Mouse (Mus musculus) lung, postnatal 4 days (tissue): Measurements from ENCODE around the gene Irf2bp2.
"Not testable (repeated sequence)": the region's sequence is repeated elsewhere in the genome, so short reads cannot be mapped to it uniquely, and the experiment has no call there.

Experiments
- DNase-seq, 2 experiments: peaks; one replicate each; pipeline ENCODE4 v3.0.0; 2021

Gene Irf2bp2

DNA sequence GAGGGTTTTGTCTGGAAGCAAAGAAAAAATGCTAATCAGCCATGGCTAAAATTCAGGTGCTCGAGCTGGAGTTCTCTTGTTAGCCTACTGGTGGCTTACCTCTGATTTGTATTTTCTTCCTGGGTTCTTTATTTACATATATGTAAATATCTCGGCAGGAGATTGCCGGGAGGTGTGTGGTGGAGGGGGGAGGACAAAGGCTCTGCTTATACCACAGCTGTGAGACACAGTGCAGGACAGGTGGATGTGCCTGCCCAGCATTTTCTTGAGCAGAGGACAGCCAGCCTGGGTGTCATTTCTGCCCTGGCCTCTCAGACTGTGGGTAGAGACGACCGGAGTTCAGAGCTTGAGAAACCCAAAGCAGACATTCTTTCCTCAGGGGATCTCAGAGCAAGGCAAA, 7.5 kb upstream of the Irf2bp2 start:
- no peak for DNase-seq

DNA sequence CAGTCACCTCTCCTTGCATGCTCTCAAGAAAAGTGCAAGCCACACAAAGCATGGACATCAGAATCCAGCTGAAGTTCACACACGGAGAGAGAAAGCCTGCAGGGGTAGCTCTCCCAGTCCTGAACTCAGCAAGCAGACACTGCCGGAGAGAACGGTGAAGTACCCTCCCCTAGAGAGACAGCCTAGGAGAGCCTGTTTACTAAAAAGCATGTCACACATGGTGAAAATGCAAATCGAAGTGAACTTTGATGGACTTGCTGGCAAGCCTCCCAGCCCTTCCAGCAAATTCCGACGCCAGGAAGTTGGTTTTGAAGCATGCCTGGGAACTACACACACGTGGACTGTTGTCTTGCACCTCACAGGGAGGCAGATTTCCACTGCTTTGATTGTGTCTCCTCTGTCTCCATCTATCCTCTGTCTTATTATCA, 7.0 kb upstream of the Irf2bp2 start:
- DNase-seq: peak; percentile 56 to 79

DNA sequence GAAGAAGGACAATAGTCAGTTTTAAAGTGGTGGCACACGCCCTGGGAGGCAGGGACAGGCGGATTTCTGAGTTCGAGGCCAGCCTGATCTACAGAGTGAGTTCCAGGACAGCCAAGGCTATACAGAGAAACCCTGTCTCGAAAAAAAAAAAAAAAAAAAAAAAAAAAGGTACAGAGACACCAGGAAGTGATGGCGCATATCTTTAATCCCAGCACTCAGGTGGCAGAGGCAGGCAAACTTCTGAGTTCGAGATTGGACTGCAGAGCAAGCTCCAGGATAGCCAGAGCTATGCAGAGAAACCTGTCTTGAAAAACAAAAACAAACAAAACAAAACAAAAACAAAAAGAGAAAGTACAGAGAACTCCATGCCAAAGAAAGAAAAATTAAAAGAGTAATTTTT, 6.6 kb upstream of the Irf2bp2 start:
- DNase-seq: not testable (repeated sequence)

DNA sequence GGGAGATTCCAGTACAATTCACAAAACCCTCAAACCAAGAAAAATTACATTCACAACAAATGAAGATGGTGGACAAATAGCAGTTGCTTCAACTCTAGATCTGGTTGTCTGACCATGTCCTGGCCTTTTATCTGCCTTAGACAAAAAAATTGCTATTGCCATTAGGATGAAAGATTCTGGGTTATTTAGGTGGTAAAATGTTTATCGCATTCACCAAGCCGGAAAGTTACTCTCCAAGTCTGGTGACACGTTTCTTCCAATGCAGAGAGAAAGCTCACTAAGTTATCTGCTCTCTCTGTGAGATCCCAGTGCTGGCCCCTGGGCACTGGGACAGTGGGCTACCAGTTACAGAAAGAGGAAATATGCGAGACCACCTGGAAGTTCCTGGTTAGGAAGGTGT, 5.5 kb upstream of the Irf2bp2 start:
- DNase-seq: no peak

DNA sequence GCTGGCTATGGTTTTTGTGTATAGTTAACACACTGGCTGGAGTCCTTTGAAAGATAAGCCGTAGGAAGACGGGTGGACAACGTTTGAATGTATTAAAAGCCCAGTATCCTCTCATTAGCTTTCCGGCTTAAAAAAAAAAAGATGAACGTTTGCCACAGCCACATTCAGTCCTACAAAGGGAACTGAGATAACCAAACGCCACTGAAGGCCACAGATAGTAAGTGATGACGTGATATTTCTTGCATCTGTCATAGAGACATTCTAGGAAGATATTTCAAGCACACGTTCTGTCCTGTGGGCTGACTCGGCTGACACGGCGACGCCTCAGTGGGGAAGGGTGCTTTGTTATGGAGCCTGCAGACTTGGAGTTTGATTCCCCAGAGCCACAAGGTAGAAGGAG, 4.4 kb upstream of the Irf2bp2 start:
- DNase-seq: no peak

DNA sequence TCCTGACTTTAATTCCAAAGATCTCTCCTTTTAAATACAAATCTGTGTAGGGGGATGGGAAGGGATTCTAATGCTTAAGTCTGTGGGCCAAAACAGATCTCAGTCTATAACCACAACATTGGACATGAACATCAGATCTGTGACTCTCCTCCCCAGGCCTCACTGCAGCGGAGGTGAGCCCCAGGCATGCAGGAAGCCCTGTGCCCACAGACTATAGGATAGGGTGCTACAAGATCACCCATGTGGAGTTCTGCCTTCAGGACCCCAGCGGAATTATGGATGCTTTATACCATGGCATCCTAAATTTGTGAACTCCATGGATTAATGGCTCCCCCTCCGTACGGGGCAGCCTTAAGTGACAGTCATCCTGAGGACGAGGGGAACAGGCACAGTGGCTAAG, 2.9 kb upstream of the Irf2bp2 start:
- DNase-seq: peak in 1 of 2 experiments; percentile 20

DNA sequence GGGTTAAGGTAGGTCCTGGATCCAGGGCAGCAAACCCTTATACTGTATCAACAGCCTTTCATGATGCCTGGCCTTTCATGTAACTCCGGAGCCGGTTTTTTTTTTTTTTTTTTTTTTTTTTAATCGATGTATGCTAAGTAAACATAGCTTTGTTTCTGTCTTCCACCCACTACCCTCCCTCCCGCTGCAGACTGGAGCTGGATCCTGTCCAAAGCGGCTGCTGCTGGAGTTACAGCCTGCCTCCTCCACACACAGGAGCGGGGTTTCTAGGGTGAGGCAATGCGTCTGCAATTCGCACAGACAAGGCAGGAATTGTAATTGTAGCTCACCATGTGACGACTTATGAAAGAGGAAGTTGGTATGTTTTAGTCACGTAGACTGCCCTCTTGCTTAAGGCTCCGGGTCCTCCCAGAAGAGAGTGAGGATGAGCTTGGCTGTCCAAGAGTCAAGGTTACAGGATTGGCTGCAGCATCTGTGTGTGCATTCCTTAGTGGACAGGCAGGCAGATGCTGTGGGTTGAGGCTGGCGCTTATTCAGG, 2.4 kb upstream of the Irf2bp2 start:
- DNase-seq: peak; percentile 93 to 96

DNA sequence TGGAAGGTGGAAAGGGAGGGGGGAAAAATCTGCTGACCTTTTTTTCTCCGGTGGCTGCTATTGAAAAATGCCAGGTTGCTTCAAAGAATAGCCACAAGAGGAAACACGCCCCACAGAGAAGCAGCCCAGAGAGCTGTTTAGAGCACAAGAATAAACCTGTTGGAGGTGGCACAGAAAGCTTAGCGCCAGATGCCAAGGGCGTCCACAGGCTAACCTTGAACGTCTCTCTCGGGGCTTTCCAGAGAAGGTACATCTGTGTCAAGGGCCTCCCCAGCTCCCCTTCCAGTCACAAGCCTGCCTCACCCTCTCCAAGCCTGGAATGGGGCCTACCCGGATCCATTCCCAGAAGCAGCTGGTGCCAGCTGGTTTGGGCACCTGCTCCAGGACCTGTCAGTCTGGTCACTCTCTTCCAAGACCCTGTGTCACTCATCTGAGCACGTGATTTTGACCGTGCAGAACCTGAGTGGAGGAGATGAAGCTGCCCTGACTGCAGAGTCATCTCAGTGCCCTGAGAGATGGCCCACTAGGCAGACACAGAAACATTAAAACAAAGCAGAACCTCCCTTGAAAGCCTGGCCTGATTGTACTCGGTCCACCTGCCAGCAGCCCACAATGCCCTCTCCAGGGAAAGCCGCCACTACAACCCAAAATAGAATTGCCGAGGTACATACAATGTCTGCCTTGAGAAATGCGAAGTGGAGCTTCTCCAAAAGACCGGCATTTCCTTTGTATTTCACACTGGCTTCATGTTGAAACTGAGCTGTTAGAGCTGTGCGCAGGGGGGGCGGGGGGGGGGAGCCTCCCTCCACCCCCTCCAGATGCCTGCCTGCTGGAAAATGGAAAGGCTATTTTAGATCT, 1.6 kb upstream of the Irf2bp2 start:
- peak; percentile 71 to 88 for DNase-seq

DNA sequence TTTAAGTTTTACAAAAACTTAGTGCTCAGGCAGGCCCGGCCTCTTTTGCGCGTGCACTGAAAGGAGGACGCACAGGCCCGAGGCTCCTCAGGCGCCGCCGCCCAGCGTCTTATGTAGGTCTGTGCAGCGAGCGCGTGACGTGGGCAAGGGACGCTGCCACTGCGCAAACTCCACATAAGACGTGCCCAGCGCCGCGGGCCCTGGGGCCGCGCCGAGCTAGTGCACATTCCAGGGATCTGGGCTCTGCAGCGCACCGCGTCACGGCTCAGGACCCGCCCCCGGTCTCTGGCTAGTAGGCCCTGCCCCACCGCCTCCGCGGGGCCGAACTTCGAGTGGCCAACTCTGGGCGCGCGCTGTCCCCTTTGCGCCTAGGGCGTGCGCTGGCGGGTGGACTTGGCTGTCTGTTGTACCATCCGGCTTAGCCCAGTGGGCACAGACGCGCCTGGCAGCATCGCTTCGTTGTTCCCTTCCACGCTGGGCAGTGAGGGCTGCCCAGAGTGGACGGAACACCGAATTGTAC, 755 bp upstream of the Irf2bp2 start:
- DNase-seq: peak; percentile 99 to 100

DNA sequence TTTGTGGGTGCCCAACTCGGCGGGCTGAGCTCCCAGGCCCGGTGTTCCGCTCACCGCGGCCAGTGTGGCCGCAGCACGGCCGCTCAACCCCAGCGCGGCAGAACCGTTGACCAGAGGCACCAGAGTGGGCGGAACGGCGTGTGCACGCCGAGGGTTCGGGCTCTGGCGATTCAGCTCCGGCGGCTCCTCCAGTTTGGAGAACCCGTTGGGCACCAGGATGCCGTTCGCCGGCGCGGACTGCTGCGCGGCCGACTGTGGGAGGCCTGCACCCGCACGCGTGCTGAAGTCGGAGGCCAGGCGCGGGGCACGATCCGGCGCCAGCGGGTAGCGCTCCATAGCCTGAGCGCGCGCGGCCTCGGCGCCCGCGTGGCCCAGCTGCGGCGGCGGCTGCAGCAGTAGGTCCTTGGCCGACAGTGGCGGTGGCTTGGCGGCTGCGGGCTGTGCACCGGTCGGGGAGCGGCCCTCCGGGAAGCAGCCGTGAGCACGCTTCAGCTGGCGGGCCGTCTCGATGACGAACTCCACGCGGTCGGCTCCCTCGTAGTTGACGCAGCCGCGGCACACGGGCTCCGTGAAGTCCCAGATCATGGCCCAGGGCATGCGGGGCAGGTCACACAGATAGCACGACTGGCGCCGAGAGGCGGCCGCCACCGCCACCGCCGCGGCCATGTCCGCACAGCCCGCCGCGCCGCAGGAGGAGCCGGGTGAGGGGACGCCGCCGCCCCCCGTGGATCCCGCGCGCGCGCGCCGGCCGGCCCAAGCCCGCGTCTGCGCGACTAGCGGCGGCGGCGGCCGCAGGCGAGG, 815 bp downstream of the Irf2bp2 start:
- DNase-seq: peak; percentile 63 to 65

DNA sequence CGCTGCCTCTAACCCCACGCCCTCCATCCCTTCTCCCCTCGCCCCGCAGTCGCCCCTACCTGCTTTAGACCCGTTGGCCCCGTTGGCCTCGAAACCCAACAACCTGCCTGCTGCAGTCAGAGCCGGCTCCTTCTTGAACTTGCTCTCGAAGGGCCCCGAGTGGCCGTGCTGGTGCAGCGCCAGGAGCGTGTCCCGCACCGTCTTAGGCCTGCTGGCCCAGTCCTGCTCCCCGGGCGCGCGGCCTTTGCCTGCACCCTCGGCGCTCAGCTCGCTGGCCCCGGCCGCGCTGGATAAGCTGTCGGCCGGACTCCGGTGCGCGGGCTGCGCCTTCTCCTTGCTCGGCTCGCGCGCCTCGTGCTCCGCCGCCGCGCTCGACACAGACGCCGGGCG, 1.4 kb downstream of the Irf2bp2 start:
- peak; percentile 64 to 67 for DNase-seq

DNA sequence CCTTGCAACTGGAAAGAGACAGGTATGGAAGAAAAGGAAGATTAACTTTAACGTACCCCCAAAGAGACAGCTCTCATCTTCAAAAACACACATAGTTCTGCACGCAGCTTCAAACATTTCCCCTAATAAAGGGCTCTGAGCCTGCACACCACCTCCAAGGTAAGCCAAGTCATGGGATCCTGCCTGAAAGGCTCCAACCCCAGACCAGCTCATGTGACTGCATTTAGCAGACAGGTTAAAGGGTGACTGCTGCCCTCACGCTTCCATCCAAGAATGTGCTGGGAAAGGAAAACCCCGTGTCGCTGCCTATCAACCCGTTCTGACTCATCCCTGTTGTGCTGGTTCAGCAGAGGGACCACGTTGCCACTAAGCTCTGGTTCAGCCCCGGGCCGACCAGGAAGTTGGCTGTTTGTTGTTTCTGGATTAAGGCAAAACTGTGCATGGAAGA, 1.9 kb downstream of the Irf2bp2 start:
- peak; percentile 69 to 72 for DNase-seq

DNA sequence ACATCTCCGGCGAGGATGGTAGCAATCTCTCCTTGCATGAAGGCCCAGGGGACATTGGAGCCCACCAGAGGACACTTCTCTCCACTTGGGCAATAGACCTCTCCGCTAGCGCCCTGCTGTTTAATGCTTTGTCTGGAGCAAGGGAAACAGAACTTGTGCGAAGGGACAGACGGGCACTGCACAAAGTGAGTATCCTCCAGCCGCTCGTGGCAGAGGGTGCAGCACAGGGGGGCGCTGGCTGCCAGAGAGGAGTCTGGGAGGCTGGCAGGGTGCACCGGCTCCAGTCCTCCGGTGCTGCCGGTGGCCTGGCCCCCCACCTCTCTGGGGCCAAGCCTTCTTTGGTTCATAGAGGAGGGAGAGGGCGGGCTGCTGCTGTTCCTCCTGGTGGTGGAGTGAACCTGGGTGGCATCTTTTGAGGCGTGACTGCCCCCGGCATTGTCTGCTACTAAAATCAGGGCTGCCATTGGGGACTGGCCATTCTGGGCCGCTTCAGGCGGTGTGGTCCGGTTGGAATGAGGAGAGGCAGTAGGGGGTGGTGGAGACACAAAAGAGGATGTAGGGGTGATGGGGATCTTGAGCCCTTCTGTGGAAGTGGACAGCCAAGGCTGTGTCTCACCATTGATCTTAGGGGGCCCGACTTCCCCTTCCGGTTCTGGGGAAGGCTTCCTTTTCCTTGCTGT, 2.5 kb downstream of the Irf2bp2 start:
- peak; percentile 67 to 70 for DNase-seq

DNA sequence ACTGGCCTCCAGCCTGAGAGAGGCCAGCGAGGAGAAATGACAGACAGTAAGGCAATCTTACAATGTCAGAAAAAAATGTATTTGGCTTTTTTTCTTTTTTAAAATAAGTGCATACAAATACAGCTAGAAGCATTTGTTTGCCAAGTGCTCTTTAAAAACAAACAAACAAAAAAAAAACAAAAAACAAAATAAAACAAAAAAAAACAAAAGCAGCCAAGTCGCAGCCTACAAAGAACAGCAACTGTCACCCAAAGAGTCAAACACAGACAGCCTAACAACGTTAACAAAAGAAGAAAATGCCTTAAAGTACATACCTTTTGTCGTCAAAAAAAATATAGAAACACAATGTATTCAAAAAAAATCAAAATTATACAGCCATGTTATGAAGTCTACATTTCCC, 3.2 kb downstream of the Irf2bp2 start:
- no peak for DNase-seq

DNA sequence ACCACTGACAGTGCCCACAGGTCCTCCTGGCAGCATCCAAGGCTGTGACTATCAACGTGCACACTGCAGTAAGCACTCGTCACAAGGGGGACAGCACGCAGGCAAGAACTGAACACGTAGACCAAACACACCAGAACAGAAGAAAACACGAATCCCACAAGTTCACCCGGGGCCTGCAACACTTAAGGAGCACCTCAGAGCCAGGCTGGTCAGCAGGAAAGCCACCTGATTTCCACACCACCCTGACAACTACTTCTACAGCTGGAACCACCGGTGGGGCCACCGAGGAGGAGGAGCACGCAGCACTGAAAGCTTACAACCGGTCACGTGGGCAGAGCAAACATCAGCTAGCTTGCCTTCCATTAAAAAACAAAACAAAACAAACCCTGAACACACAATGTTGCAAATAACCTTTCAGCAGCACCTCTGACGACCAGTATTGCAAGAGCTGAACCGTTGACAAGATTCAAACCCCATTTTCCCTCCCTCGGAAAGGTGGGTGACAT, 3.7 kb downstream of the Irf2bp2 start:
- DNase-seq: peak; percentile 74 to 80

DNA sequence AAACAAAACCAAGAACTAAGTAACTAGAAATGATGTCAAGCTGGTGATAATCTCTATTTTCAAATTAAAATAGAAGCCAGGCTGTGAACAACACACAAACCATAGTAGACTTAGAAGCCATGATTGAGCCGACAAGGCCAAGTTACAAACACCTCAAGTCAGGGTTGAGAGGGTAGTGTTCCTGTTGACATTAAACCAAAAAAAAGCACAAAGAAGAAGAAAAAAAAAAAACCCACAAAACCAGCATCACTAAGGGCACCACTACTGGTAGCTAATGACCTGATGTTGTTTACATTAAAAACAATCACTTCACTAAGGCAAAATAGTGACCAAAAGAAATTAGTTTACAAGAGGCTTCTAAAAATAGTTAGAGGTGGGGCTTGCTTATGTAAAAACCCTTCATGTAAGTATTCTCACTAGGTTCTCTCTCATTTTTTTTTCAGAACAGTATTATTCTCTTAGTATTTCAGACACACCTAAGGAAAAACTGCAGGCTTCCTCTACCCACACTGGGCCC, 4.2 kb downstream of the Irf2bp2 start:
- DNase-seq: no peak

DNA sequence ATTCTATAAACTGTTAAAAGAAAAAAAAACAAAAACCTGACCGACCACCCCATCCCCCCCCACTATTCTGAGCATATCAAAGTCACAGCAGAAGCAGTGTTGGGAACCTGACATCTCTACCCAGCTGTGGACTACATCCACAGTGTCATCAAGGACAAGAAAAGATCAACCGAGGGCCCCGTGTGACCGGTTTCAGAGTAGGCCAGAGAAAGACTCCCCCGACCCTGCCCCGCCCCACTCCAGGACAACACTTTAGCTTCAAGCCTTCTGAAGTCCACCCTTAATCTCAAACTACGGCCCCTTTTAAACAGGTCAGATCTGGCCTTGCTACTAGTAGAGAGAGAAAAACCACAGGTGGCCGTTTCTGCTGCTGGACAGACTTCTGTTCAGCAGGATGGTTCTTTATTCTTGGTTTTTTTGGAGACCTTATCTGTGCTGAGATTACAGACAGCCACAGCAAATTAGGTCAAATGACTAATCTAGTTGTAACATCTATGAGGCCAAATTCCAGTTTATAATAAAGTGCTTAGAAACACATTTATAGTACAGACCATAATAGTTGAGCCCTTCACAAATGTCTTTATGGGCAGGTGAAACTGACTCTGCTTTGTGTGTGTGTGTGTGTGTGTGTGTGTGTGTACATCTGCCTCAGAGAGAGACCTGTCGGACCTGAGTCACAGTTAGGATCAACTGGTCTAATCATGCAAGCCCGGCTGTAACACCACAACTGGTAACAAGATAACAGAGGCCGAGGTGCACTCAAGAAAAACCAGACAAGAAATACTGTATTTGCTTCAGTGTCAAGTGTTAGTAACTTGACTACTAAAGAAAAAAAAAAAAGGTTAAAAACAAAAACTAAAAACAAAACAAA, 4.9 kb downstream of the Irf2bp2 start:
- DNase-seq: no peak

DNA sequence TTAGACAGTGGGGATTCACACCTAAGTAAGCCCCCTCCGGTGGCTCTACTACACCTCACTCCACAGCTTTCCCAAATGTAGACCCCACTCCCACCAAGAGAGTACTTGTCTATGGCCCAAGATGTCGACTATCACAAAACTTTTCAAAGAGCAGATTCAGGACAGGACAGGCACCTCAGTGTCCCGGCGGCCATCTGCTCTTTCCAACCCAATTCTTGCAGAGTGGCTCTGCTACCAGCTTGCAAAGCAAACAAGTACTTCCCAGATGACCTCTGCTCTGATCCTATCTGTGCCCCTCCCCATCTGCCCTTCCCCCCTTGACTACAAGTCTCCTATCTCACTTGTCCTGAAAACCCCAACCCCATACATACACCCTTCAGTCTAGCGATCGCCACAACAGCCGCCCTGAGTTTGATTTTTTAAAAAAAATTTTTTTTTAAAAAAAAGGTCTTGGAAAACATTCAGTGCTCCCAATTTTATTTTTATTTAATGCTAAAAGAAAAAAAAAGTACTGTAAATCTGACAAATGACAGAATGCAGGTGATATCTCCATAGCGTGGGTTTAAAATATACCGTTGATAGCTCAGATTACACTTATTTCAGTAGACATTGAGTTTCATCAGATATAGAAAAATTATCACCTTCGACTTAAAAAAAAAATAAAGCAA, 5.8 kb downstream of the Irf2bp2 start:
- DNase-seq: no peak

DNA sequence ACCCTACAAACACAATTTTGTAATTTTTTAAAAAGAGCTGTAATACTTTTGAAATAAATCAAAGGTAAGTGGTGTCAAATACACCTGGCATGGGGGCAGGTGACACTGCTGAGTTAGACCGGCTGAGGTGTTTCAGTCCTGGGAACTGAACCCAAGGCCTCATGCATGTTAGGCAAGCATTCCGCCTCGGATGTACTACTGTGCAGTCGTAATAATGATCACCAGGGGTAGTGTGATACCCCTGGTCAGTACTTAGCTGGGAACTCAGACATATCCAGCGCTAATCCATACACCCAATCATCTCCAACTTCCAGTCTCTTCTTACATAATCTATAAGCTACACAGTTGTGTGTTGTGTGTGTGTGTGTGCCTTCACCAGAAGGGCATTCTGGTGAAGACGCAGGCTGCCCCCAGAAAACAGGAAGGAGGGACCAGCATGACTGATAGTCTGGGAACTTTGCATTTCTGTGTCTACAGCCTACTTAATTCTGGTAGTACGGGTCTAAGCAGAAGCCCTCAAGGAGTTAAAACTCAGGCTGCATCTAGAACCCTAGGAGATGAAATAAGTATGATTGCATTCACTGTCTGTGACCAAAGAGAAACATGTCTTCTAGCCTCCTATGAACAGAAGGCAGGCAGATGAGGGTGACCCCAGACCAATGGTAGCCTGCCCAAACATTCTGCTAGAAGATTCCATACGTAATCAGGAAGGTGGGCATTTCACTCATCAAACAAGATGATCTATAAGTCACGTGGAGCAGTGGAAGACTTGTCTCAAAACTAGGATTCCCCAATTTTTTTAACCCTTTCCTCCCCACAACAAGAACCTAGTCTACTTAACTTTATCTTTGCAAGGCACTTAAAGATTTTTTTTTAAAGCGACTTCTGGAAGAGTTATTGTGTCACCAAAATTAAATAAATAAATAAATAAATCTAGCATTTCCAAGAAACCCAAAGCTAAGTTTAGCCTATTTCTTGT, 6.9 kb downstream of the Irf2bp2 start:
- no peak for DNase-seq

DNA sequence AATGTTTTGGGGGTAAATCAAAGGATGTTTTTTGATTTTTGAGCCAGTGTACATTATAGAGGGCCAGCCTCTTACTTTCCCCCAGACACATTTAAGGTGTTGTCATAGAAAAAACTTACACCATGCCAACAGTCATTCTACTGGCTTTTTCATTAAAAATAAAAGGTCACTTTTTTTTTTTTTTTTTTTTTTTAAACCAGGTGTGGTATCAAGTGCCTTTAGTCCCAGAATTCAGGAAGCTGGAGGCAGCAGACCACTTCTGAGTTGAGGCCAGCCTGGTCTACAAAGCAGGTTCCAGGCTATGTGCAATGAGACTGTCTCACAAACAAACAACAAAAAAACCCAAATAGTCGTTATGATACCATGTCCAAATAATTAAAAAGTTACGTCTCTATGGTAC, 7.7 kb downstream of the Irf2bp2 start:
- DNase-seq: no peak
